11 mouse cellular contexts compared by ENCODE assay signal in the genomic region with DNA sequence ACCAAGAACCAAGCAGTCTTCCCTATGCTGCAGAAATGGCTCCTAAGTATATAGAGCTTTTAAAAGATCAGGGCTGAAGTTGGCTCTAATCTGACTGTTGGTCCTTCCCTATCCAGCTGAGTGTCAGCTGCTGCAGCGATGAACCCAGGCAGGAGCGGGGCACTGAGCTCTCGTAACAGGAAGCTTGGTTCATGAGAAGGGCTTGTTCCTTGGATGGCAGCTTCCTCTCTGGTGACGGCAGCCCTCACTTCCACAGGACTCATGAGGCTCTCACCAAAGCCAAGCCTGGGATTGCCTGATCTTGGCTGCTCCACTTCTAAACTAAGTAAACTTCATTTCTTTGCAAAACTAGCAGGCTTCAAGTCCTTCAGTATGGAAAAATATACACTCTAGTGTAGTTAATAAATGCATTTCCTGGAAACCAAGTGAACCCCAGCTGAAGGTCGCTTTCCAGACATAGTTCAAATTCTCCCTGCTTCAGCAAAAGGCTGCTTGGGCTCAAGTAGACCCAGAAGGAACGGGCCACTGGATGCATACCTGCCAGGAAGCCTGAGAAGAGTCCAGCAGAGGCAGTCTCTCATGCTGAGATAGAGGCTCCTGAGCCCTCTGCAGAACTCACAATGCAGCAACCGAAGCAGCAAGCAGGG. TPM values are rescaled to one million over a fixed set of nuclear protein-coding genes. Genes with fewer than 3 reads are reported as not detected.
DNase-seq lines count a peak whose midpoint lies in the region; ATAC-seq and TF ChIP-seq lines count a peak whose summit lies in the region.
"Had no signal": no experiment of that assay in that cellular context is flagged by ENCODE, and none has a peak within 500 bp of the region (broad histone marks: within the 10 kb centered on the region; RNA-seq: fewer than 3 reads in every experiment).

No protein-coding gene starts in this region.

- TF ChIP-seq EP300 in heart, adult 2 months (IDR thresholded peaks at IDR 0.05; ENCODE audit: insufficient read depth, low read depth, low read length), result no peak
- TF ChIP-seq EP300 in stomach, postnatal 0 days (optimal IDR thresholded peaks at IDR 0.05), result no peak

- WGBS in heart, adult 2 months, result 48% methylated on average over 7 of the region's 7 CpGs
- WGBS in limb, embryonic 10.5 days, result 83% methylated on average over 7 of the region's 7 CpGs
- 63% methylated on average over 7 of the region's 7 CpGs for WGBS in stomach, postnatal 0 days

- H3K4me2 ChIP-seq in stomach, postnatal 0 days (replicated peaks; ENCODE audit: low read depth), result no peak overlapping the region

- H3K9me3 ChIP-seq in limb, embryonic 10.5 days (replicated peaks), result no peaks in the 10 kb centered on the region
- no peaks in the 10 kb centered on the region for H3K9me3 ChIP-seq in stomach, postnatal 0 days (ENCODE audit: control insufficient read depth, low read length)

- intact Hi-C loops in heart, adult 2 months (cut with DNase I), result no loop called here
- intact Hi-C loops in heart, postnatal 25 days (cut with DNase I), result no loop called here

- no peak for TF ChIP-seq POLR2A in heart, adult 2 months (IDR thresholded peaks at IDR 0.05; ENCODE audit: insufficient read depth, low read depth, low read length)

- H3K27me3 ChIP-seq in heart, adult 2 months (ENCODE audit: control insufficient read depth, insufficient read depth, low read length), result no peaks in the 10 kb centered on the region
- H3K27me3 ChIP-seq in limb, embryonic 10.5 days (ENCODE audit: low read depth, poor library complexity, severe bottlenecking), result no peaks in the 10 kb centered on the region
- no peaks in the 10 kb centered on the region for H3K27me3 ChIP-seq in stomach, postnatal 0 days (ENCODE audit: control insufficient read depth, insufficient read depth, low read length)
- H3K27me3 ChIP-seq: CH12.LX had no signal

- no peak overlapping the region for H3K4me3 ChIP-seq in heart, adult 2 months
- no peak overlapping the region for H3K4me3 ChIP-seq in limb, embryonic 10.5 days
- no peak overlapping the region for H3K4me3 ChIP-seq in stomach, postnatal 0 days (ENCODE audit: low read depth, low read length)

- ATAC-seq in megakaryocyte, adult 5-6 weeks (ENCODE audit: poor library complexity, severe bottlenecking), result peak; percentile 79
- no peak for ATAC-seq in stomach, postnatal 0 days (ENCODE audit: low FRiP score, low TSS enrichment)
- ATAC-seq: hindbrain, embryonic 16.5 days had no signal

- no peaks in the 10 kb centered on the region for H3K36me3 ChIP-seq in heart, adult 2 months (ENCODE audit: control insufficient read depth, insufficient read depth, low read length)
- H3K36me3 ChIP-seq in limb, embryonic 10.5 days, result no peaks in the 10 kb centered on the region
- H3K36me3 ChIP-seq in stomach, postnatal 0 days (ENCODE audit: control insufficient read depth, insufficient read depth, low read length), result no peaks in the 10 kb centered on the region

- H3K27ac ChIP-seq in heart, adult 2 months, result peak overlapping the region; percentile 15; the same call in 1 of the 2 replicates
- no peak overlapping the region for H3K27ac ChIP-seq in limb, embryonic 10.5 days
- H3K27ac ChIP-seq in stomach, postnatal 0 days (replicated peaks), result no peak overlapping the region; the same call in 1 of the 2 replicates

- no peak overlapping the region for H3K9ac ChIP-seq in heart, adult 2 months (ENCODE audit: low read depth, low read length)
- H3K9ac ChIP-seq in stomach, postnatal 0 days (ENCODE audit: low read length), result no peak overlapping the region

- DNase-seq in heart, adult 2 months, result peak; percentile 32 to 60
- DNase-seq in heart, postnatal 25 days (ENCODE audit: low spot score), result no peak
- peak; percentile 41 for DNase-seq in heart, postnatal 4 days
- DNase-seq in limb, embryonic 10.5 days (ENCODE audit: low spot score), result peak; percentile 28
- no peak for DNase-seq in frontal cortex, adult 2 months (ENCODE audit: extremely low spot score in 1 of 2, low spot score in 1 of 2)
- no peak for DNase-seq in stomach, postnatal 0 days (ENCODE audit: low spot score)
- DNase-seq in layer of hippocampus, adult 9-10 months (ENCODE audit: low spot score), result no peak
- DNase-seq: right cerebral cortex, postnatal 14 days had no signal

- H3K4me1 ChIP-seq in heart, adult 2 months (ENCODE audit: control insufficient read depth, insufficient read depth, low read length), result no peaks in the 10 kb centered on the region; the same call in 1 of the 2 replicates
- H3K4me1 ChIP-seq in limb, embryonic 10.5 days, result peaks cover 32% of the 10 kb centered on the region
- H3K4me1 ChIP-seq in stomach, postnatal 0 days (replicated peaks; ENCODE audit: control insufficient read depth, insufficient read depth), result no peaks in the 10 kb centered on the region; the same call in 1 of the 2 replicates

- no peaks in the 10 kb centered on the region for H3K79me2 ChIP-seq in heart, adult 2 months (replicated peaks; ENCODE audit: control insufficient read depth, insufficient read depth, low read length)

- TF ChIP-seq CTCF in heart, adult 2 months (IDR thresholded peaks at IDR 0.05), result no peak
- no peak for TF ChIP-seq CTCF in stomach, postnatal 0 days (IDR thresholded peaks at IDR 0.05; ENCODE audit: low read depth)

RNA-seq across cellular contexts. Expression of a gene that starts 54.8 kb away (rescaled TPM):
- 10 to 100 TPM in 1 of 2 experiments, 1 to 10 TPM in 1; 6.0 to 13.1 TPM for total RNA-seq in heart, adult 2 months (2021)
- 3.4 and 4.7 TPM in 2 replicates for polyA plus RNA-seq in heart, adult 2 months (2012; rRNA removed)
- total RNA-seq in heart, postnatal 25 days (2021), result 1 to 10 TPM; 8.2 to 9.5 TPM
- total RNA-seq in heart, postnatal 4 days (2021), result 10 to 100 TPM; 16.3 to 19.5 TPM
- polyA plus RNA-seq in limb, embryonic 10.5 days (2016; fragmentation: Nextera tagmentation; extraction: Ambion mirVana), result 40.0 and 51.8 TPM in 2 replicates
- 21.7 and 25.3 TPM in 2 replicates for total RNA-seq in megakaryocyte, adult 5-6 weeks (2015)
- 31.4 and 38.1 TPM in 2 replicates for total RNA-seq in megakaryocyte, adult 5-6 weeks (2017)
- polyA plus RNA-seq in frontal cortex, adult 2 months (2012; rRNA removed), result 44.9 and 47.1 TPM in 2 replicates
- polyA plus RNA-seq in stomach, postnatal 0 days (2015; fragmentation: Nextera tagmentation; extraction: Ambion mirVana), result 21.3 and 22.6 TPM in 2 replicates

Comparison
In these comparisons a context has a peak if more than half of its experiments do, and no peak if none do; other contexts are left out.
1. DNase-seq: peak in heart, adult 2 months (2 of 2), heart, postnatal 4 days (single experiment) and limb, embryonic 10.5 days (single experiment); none in heart, postnatal 25 days (single experiment), frontal cortex, adult 2 months (0 of 2), stomach, postnatal 0 days (single experiment) and layer of hippocampus, adult 9-10 months (single experiment).